Mouse (Mus musculus): Measurements from ENCODE around the gene Rex1bd.

Gene Rex1bd

GRCm38 (mm10) chr8:70506328-70507026 is at the start of gene Rex1bd:
Gene Rex1bd, minus strand, starts transcription at chr8:70506752.
- DNase-seq (ENCODE audit: low spot score in 2 of 2) = peak; percentile 87 to 90

- no peak for DNase-seq (ENCODE audit: low spot score in 2 of 2)
These were observed 48.7 kb upstream of the Rex1bd start for GRCm38 (mm10) chr8:70555079-70555747.

- DNase-seq (ENCODE audit: low spot score in 2 of 2) = no peak
These were observed 47.2 kb upstream of the Rex1bd start for GRCm38 (mm10) chr8:70553740-70554139.

GRCm38 (mm10) chr8:70552836-70553235 is 46.3 kb upstream of the Rex1bd start:
- no peak for DNase-seq (ENCODE audit: low spot score in 2 of 2)

GRCm38 (mm10) chr8:70551558-70552161 is 45.1 kb upstream of the Rex1bd start:
- DNase-seq (ENCODE audit: low spot score in 2 of 2) = no peak

GRCm38 (mm10) chr8:70549412-70550184 is 43.0 kb upstream of the Rex1bd start:
- DNase-seq (ENCODE audit: low spot score in 2 of 2) = no peak

- DNase-seq (ENCODE audit: low spot score in 2 of 2) = no peak
These were observed 41.2 kb upstream of the Rex1bd start for GRCm38 (mm10) chr8:70547762-70548161.

GRCm38 (mm10) chr8:70546412-70546811 is 39.9 kb upstream of the Rex1bd start:
- DNase-seq (ENCODE audit: low spot score in 2 of 2) = no peak

- no peak for DNase-seq (ENCODE audit: low spot score in 2 of 2)
These were observed 37.7 kb upstream of the Rex1bd start for GRCm38 (mm10) chr8:70544200-70544687.

- DNase-seq (ENCODE audit: low spot score in 2 of 2) = no peak
These were observed 34.5 kb upstream of the Rex1bd start for GRCm38 (mm10) chr8:70541081-70541480.

GRCm38 (mm10) chr8:70540507-70541071 is 34.0 kb upstream of the Rex1bd start:
- no peak for DNase-seq (ENCODE audit: low spot score in 2 of 2)

GRCm38 (mm10) chr8:70540013-70540506 is 33.5 kb upstream of the Rex1bd start:
- DNase-seq (ENCODE audit: low spot score in 2 of 2) = no peak

- peak; percentile 99 to 100 for DNase-seq (ENCODE audit: low spot score in 2 of 2)
These were observed 32.7 kb upstream of the Rex1bd start, which contains the start of gene Ell for GRCm38 (mm10) chr8:70539077-70539813. Gene Ell, plus strand, starts transcription at chr8:70539457.

- peak; percentile 99 for DNase-seq (ENCODE audit: low spot score in 2 of 2)
These were observed 32.1 kb upstream of the Rex1bd start for GRCm38 (mm10) chr8:70538633-70539076.

GRCm38 (mm10) chr8:70538024-70538579 is 31.6 kb upstream of the Rex1bd start:
- no peak for DNase-seq (ENCODE audit: low spot score in 2 of 2)

GRCm38 (mm10) chr8:70535701-70536100 is 29.1 kb upstream of the Rex1bd start:
- DNase-seq (ENCODE audit: low spot score in 2 of 2) = no peak

GRCm38 (mm10) chr8:70535221-70535620 is 28.7 kb upstream of the Rex1bd start:
- no peak for DNase-seq (ENCODE audit: low spot score in 2 of 2)

GRCm38 (mm10) chr8:70534281-70534680 is 27.7 kb upstream of the Rex1bd start:
- peak in 1 of 2 experiments; percentile 53 for DNase-seq (ENCODE audit: low spot score in 2 of 2)

GRCm38 (mm10) chr8:70530314-70530713 is 23.8 kb upstream of the Rex1bd start:
- no peak for DNase-seq (ENCODE audit: low spot score in 2 of 2)

- DNase-seq (ENCODE audit: low spot score in 2 of 2) = no peak
These were observed 23.2 kb upstream of the Rex1bd start for GRCm38 (mm10) chr8:70529741-70530161.
